Mouse (Mus musculus): ENCODE measurements around the gene Ddx6.

Gene Ddx6

DNA sequence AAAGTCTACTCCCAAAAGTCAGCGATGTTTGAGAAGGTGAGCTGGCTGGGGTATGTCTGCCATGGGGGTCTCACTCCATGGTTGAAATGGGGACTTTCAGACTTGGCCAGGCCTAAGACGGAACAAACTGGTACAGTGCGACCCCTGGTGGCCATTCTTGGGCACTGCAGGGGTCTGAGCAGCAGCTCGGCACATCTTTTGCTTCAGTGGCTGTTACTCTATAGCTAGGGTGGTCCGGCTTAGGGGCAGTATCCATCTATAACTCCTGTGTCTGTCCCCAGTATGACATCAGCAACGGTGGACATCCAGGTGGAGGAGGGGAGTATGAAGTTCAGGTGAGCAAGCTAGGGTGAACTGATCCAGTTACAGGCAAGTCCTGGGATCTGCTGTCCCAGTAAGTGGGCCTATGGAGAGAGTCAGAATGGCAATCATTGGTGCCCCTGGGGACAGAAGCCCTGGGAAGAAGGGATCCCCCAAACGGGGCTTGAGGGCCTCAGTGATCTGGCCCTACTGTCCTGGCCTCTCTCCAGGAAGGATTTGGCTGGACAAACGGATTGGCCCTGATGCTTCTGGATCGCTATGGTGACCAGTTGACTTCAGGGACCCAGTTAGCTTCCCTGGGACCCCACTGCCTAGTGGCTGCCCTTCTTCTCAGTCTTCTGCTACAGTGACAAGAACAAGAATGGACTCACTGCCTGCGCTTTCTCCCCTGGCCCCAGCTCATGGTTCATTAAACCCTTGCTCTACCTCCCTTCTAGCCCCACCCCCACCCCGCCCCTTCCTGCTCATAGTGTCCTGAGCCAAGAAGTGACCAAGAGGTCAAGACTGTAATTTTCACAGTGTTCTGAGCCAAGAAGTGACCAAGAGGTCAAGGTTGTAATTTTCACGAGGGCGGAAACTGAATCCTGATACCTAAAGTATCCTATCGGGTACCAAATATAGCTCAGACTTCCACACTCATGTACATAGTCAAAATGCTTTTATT lies 80.9 kb downstream of the Ddx6 start:
- peak; percentile 72 to 75 for DNase-seq (ENCODE audit: low read depth in 2 of 2, low spot score in 2 of 2)

DNA sequence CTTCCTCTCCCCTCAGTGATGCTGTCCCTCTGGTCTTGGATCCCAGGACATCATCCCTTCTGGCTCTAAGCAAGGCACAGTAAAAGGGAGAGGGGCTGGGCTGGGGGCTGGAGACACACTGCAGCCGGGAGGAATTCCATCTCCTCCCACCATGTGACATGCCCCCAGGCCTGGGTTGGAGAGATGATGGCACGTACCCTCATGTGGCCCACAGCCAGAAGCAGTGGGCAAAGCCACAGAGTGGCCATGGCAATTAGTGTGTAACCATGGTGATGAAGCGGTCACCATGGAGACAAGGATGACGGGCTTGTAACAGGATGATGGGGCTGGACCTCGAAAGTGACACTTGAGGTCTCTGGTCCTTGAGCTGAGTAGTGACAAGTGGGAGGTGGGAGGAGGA lies 81.9 kb downstream of the Ddx6 start:
- DNase-seq (ENCODE audit: low read depth in 2 of 2, low spot score in 2 of 2) = no peak

DNA sequence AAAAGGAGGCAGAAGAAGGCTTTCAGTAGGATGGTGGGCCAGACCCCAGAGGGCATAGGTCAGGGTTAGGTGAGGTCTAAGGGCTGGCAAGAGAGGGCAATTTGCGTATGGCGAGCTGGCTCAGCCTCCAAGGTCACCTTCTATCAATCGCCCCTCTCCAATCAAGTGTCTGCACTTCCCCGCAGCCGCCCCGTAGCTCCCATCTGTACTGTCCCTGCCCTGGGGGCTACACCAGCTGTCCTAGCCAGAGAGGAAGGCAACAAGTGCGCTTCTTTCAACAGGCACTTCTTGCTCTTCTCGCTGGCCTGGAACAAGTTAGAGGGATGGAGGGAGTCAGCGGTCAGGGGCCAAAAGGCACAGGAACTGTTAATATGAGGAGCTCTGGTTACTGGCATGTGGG lies 83.3 kb downstream of the Ddx6 start:
- no peak for DNase-seq (ENCODE audit: low read depth in 2 of 2, low spot score in 2 of 2)
